Mouse (Mus musculus): ENCODE measurements around the gene Brpf3.
"Not testable (repeated sequence)": the region's sequence is repeated elsewhere in the genome, so short reads cannot be mapped to it uniquely, and the experiment has no call there.

The Brpf3 gene

DNA sequence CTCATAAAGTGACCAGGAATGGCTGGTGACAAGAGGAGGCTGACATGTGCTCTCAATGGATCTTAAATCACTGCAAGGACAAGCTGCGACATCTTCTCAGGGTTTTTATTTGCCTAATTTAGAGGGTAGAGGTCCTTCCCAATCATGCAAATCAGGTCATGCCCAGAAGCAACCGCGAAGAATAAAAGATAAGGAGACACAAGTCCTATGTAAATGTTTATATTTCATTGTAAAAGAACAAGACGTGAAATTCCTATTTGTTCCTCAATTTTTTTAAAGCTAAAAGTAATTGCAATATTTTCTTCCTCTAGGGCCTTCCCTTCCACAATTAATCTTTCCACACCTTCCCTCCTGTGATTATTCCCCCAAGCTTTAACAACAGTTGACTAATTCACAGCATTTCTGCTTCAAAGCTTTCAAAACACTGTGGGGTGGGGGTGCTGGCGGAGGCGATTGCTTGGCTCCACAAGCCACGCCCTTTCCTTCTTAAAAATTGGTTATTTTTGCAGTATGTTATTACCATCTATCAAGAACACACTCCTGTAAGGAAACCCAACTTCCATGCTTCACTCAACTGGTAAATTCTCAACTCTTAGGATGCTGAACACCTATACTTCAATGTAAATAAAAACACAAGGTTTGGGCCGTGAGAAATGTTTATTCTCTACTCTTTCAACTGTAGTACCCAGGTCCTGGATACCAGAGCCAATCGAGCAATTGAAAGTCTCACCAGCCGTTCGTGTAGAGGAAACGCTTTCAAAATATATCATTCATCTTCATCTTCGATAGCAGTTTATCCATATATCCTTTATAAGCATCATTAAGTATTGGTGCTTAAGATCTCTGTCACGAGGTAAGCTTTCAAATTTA is 1.4 kb upstream of the Brpf3 start:
- no peak for DNase-seq

GRCm38 (mm10) chr17:28800281-28800670 is 614 bp upstream of the Brpf3 start:
- DNase-seq: no peak

DNA sequence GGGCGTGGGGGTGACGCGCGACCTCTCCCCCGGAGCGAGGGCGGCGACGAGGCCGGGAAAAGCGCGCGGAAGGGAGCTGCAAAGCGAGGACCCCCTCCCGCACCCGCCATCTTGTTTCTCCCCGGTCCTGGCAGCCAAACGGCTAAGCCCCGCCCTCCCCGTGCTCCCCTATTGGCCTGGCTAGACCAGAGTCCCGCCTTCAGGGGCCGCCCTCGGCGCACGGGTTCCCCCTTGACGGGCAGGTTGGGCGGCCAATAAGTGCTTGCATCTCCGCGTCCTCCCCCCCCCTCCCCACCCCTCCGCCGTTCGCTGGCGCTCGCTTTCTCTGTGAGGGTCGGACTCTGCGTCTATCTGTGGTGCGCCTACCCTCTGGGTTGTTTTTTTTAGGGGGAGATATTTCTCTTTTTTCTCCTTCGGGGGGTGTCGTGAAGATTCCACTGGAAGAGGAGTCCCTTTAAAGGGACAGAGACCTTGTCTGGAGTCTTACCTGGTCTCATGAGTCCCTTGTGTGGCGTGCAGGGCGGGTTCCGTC is 650 bp downstream of the Brpf3 start:
- DNase-seq: peak; percentile 98

DNA sequence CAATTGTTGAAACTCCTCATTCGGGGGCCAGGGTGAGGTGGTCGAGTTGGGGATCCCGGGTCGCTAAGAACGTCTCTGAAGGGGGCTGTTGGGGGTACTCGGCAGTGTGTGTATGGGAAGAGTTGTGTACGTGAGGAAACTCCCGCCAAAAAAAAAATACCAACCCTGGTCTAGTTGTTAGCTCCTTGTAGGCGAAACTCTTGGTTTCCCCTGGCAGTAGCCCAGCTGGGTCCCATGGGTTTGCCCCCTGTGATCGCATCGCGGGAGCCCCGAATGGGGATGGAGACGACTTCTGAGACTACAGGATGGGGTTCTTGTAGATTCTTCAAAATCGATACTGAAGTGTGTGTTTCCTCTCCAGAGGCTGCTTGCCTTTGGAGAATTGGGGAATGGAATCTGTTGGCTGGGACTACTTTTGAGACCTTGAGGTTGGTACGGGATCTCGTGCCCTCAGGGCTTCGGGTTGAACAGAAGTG is 1.2 kb downstream of the Brpf3 start:
- DNase-seq: no peak

DNA sequence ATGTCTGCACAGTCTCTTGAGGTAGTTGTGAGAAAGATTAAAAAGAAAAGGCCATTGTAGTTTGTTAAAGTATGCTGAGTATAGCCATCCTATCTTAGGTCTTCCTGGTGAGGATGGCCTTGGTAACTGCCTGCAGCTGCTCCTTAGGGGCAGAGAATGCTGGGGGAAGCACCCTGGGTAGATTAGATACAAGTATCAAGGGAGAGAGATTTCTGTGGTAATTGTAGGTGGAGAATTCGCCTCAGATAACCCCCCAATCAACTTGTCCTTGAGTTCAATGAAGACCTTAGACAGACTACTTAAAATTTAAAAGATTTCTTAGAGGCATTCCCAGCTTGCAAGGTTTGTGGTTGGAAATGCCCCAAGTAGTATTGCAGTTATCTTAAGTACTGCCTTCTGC is 2.4 kb downstream of the Brpf3 start:
- DNase-seq: no peak

DNA sequence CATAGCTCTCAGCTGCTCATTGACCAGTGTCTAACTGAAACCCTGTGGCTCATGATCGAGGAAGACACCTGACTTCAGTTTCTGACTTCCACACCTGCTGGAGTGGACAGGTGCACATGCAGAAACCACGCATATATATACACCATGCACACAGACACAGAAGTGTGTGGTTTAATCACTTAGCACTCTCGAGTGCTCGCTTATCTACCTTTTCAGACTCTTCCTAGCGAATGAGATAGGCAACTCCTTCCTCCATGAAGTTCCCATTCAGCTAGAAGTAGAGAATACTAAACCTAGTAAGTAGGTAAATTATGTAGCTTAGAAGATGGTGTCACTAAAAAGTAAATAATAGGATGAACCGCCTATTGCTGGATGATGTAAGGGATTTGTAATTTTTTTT is 4.1 kb downstream of the Brpf3 start:
- no peak for DNase-seq

- no peak for DNase-seq
Measured at GRCm38 (mm10) chr17:28806770-28807169, 5.9 kb downstream of the Brpf3 start.

DNA sequence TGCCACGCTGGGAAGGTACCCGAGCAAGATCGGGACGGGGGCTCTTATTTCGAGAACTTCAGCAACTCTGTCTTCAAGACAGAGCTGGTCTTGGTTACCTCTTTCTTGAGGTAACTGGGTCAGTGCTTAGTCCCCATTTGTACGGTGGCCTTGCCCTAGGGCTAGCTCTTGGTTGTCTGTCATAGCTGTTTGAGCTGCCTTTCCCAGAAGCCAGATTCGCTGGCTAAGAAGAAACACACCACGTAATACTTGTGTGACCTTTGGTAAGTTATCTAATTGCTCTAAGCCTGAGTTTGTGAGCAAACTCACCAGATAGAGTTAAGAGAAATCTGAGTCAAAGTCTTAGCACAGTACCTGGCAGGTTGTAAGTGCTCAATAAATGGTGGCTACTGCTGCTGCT is 7.8 kb downstream of the Brpf3 start:
- no peak for DNase-seq

DNA sequence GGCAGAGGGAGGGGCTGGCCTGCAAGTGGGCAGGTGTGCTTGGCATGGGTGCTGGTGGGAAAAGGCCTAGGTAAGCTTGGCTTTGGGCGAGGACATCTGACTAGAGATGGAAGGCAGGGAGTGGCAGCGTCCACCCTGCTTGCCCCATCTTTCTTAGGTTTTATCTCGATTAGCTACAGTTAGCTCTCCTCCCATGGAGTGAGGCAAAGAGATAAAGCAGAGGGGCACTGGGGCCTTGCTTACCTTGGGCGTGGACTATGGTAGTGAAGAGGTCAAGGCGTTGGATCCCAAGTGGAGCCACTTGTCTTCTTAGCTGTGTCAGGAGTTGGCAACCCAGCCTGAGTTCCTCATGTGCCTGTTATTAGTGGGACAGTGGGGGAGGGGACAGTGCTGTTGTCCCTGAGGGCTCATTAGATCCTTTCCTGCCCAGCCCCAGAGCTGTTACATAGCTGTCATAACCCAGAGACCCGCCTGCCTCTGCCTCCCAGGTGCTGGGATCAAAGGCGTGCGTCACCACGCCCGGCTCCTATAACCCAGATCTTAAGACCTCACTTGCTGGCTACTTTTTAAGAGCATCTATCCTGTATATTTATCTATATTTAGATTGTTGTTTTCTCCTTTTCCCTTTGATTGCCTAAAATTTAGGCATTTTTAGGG is 8.4 kb downstream of the Brpf3 start:
- no peak for DNase-seq

- DNase-seq: no peak
Measured at GRCm38 (mm10) chr17:28812345-28812744, 11.5 kb downstream of the Brpf3 start.

GRCm38 (mm10) chr17:28814529-28815097 is 13.7 kb downstream of the Brpf3 start:
- DNase-seq: no peak

DNA sequence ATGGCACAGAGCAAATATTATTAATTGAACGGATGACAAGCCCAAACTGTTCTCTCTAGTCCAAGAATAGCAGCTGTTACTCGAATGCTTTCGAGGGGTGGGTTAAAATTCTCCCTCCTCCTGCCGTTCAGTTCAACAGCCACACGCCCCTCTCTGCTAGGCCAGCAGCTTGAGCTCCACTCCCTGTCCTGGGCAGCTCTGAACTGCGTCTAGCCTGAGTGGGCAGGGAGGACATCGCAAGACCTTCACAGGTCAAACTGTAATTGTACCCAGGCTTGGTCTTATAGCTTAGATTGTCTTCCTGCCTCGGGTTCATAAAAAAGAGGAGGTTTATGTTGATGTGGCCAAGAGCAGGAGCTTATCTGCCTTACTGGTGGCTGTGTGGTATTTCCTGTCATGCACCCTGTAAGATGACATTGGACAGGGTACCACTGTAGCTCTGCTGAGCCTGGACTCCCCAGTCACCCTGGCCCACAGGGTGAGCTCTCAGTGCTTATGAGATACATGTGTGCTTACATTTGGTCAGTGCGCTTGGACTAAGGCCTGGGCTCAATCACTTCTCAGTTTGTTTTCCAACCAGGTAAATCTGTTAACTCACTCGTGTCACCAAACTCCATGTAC is 14.6 kb downstream of the Brpf3 start:
- DNase-seq: no peak

DNA sequence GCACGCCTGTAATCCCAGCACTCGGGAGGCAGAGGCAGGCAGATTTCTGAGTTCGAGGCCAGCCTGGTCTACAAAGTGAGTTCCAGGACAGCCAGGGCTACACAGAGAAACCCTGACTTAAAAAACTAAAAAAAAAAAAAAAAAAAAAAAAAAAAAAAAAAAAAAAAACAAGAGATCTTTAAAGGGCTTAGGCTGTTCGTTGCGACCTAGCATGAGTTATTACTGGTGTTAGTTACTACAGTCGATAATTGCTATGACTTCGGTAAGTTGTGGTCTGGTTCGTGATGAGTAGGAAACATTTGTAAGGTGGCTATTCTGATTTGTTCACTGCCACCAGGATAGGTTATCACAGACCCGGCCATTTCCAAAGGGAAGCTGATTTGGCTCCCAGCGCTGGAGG is 15.4 kb downstream of the Brpf3 start:
- DNase-seq: not testable (repeated sequence)

- DNase-seq: no peak
Measured at GRCm38 (mm10) chr17:28816875-28817811, 16.3 kb downstream of the Brpf3 start.

DNA sequence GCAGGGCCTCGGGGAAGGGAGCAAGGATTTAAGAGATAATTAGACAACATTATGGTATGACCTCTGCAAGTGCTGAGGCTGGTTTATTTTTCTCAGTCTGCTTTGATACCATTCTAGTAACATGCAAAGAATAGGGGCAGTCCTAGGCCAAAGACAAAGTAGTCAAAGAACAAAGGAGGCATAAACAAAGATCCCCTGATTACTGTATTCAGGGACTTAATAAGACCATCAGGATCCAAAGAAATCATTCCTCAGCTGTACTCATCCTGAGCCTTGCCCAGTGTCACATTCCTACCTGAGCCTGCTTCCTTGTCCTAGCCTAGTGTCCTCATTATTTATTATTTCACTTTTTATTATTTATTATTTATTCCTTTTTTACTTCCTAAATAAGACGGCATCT is 19.3 kb downstream of the Brpf3 start:
- no peak for DNase-seq

GRCm38 (mm10) chr17:28823004-28823745 is 22.3 kb downstream of the Brpf3 start:
- DNase-seq: peak; percentile 59

- DNase-seq: no peak
Measured at GRCm38 (mm10) chr17:28823749-28824148, 22.9 kb downstream of the Brpf3 start.

DNA sequence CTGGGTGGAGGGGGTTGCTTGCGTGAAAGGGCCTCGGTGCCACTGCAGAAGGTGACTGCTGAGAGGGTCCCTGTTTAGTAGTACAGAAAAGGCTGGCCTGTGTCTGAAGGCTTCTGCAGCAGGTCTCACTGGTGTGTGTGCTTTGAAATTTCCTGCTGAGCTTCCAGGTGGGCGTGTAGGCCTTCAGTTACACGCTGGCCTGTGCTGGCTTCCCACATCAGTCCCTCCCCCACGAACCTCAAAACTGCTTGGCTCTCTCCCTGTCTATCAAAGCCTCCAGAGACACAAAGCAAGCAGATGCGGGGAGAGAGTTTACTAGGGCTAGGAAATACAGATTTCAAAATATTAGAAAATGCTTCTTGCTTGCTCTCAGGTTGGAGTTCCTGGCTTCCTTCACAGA is 24.0 kb downstream of the Brpf3 start:
- peak; percentile 47 for DNase-seq

DNA sequence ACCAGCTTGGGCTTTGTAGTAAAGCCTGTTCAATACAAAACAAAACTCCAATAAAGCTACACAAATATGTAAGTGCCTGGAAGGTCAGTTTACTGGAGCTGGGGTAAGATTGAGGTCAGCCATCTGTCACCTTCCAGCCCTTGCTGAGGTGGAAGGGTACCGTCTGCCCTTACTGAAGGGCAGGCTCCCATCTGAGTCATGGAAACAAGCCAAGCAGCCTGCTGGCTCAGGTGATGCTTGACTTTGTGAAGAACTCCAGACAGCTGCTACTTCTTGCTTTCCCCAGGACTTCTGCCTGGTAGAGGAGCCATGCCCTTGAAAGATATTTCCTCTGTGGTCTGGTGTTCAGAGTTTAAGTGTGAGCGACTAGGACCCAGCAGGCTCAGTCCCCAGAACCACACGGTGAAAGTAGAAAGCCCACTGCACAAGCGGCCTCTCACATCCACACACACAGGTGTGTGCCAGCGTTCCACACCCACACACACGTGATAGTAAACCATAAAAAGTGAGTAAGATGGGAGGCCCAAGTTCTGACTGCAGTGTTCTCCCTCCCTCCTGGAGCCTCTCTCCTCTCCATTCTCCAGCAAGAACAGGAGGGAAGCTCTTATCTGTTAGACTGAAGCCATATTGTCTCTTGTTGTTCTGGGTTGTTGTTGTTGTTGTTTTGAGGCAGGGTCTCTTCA is 24.6 kb downstream of the Brpf3 start:
- DNase-seq: no peak

- no peak for DNase-seq
Measured at GRCm38 (mm10) chr17:28827665-28828231, 26.9 kb downstream of the Brpf3 start.

Measured in layer of hippocampus, adult 9-11 months (tissue).